Mouse (Mus musculus): ENCODE results near the gene Rasl10a. TPM values are rescaled to one million over a fixed set of nuclear protein-coding genes. Genes with fewer than 3 reads are reported as not detected.

The Rasl10a gene
- 5.3 TPM for polyA plus RNA-seq (2014; fragmentation: Illumina TruSeq; extraction: RNeasy Lipid Tissue Mini Kit (QIAGEN cat#74804); ENCODE audit: low read depth, low replicate concordance)

GRCm38 (mm10) chr11:5057856-5058641 lies at the start of gene Rasl10a:
Rasl10a (plus strand) TSS chr11:5058128.

GRCm38 (mm10) chr11:5065056-5065821 lies 7.3 kb downstream of the Rasl10a start, which contains the start of gene Gas2l1:
Gas2l1 (minus strand) TSS chr11:5065327.

GRCm38 (mm10) chr11:5098736-5099542 lies 41.0 kb downstream of the Rasl10a start, which contains the start of the genes Rhbdd3 and Ewsr1:
Rhbdd3 (plus strand) TSS chr11:5098926.
Ewsr1 (minus strand) TSS chr11:5099266.

Other genes starting within 250 kb of the Rasl10a start
- gene Nf2, start 208.6 kb upstream of the Rasl10a start, polyA plus RNA-seq (2014; fragmentation: Illumina TruSeq; extraction: RNeasy Lipid Tissue Mini Kit (QIAGEN cat#74804); ENCODE audit: low read depth, low replicate concordance), result 83.4 TPM
- gene Nipsnap1, start 184.2 kb upstream of the Rasl10a start, polyA plus RNA-seq (2014; fragmentation: Illumina TruSeq; extraction: RNeasy Lipid Tissue Mini Kit (QIAGEN cat#74804); ENCODE audit: low read depth, low replicate concordance), result 1.2 TPM
- gene Thoc5, start 162.8 kb upstream of the Rasl10a start, polyA plus RNA-seq (2014; fragmentation: Illumina TruSeq; extraction: RNeasy Lipid Tissue Mini Kit (QIAGEN cat#74804); ENCODE audit: low read depth, low replicate concordance), result 19.3 TPM
- gene Nefh, start 110.1 kb upstream of the Rasl10a start, polyA plus RNA-seq (2014; fragmentation: Illumina TruSeq; extraction: RNeasy Lipid Tissue Mini Kit (QIAGEN cat#74804); ENCODE audit: low read depth, low replicate concordance), result not detected
- gene Ap1b1, start 71.3 kb upstream of the Rasl10a start, polyA plus RNA-seq (2014; fragmentation: Illumina TruSeq; extraction: RNeasy Lipid Tissue Mini Kit (QIAGEN cat#74804); ENCODE audit: low read depth, low replicate concordance), result 41.9 TPM
- gene Gas2l1, start 7.2 kb downstream of the Rasl10a start, polyA plus RNA-seq (2014; fragmentation: Illumina TruSeq; extraction: RNeasy Lipid Tissue Mini Kit (QIAGEN cat#74804); ENCODE audit: low read depth, low replicate concordance), result 21.5 TPM
- 28.7 TPM for gene Rhbdd3, start 40.8 kb downstream of the Rasl10a start, polyA plus RNA-seq (2014; fragmentation: Illumina TruSeq; extraction: RNeasy Lipid Tissue Mini Kit (QIAGEN cat#74804); ENCODE audit: low read depth, low replicate concordance)
- gene Ewsr1, start 41.1 kb downstream of the Rasl10a start, polyA plus RNA-seq (2014; fragmentation: Illumina TruSeq; extraction: RNeasy Lipid Tissue Mini Kit (QIAGEN cat#74804); ENCODE audit: low read depth, low replicate concordance), result 190 TPM
- 1.4 TPM for gene Emid1, start 94.1 kb downstream of the Rasl10a start, polyA plus RNA-seq (2014; fragmentation: Illumina TruSeq; extraction: RNeasy Lipid Tissue Mini Kit (QIAGEN cat#74804); ENCODE audit: low read depth, low replicate concordance)
- 81.3 TPM for gene Kremen1, start 203.4 kb downstream of the Rasl10a start, polyA plus RNA-seq (2014; fragmentation: Illumina TruSeq; extraction: RNeasy Lipid Tissue Mini Kit (QIAGEN cat#74804); ENCODE audit: low read depth, low replicate concordance)

Measured in heart, adult 10 weeks (tissue).